Mouse (Mus musculus): ENCODE measurements around the gene Cdc6. TPM values are rescaled to one million over a fixed set of nuclear protein-coding genes. Genes with fewer than 3 reads are reported as not detected.

Cdc6 gene
- total and polyA plus RNA-seq, 3 experiments = 56.9 to 104 (median 69.4) TPM

DNA sequence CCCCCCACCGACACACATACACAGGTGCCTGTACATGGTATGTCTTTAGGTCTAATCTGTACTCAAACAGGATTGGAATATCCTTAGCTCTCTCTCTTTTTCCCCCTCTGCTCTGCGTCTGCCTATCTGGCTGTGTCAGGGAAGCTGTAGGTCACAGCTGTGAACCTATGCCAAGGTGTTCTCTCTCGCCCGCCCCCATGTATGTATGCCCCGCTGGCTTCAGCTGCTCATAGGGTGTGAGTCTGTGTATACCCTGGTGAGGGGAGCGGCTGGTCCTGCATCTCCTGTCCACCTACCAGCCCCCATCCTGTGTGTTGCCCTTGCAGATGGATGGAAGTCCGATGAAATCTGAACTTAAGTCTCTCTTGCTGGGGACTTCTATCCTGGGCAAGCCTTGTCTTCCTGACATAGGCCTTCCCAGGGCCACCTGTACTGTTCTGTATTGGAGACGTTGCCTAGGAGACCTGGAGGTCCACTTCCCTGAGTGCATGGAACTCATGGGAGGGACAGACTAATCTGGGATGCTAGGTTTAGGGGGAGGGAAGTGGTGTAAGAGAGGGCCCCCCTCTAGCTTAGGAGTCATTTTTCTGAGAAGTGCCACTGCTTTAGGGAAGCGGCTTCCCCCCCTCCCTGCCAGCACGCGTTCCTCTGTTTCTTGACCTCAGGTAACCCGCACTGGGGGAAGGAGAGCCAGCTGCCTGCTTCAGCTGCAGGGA lies 41.8 kb downstream of the Cdc6 start:
- no peaks in the 10 kb centered on the region for H3K9me3 ChIP-seq (replicated peaks; ENCODE audit: insufficient read depth, low read length)
- 0 out of 2 replicates have a peak, but pooled peaks have one; percentile 33 for TF ChIP-seq MYC (IDR thresholded peaks at IDR 0.05; ENCODE audit: low read depth, low read length)
- TF ChIP-seq ETS1 (IDR thresholded peaks at IDR 0.05; ENCODE audit: low read depth, low read length) = peak; percentile 54; the same call in 1 of the 2 replicates
- peak; percentile 35; the same call in 1 of the 2 replicates for TF ChIP-seq SIN3A (IDR thresholded peaks at IDR 0.05; ENCODE audit: low read length)
- no peak for TF ChIP-seq JUND (IDR thresholded peaks at IDR 0.05; ENCODE audit: low read depth, low read length)
- TF ChIP-seq ZKSCAN1 (IDR thresholded peaks at IDR 0.05; ENCODE audit: low read depth, low read length) = no peak
- TF ChIP-seq EP300 (IDR thresholded peaks at IDR 0.05; ENCODE audit: low read depth in 1 of 2, low read length in 2 of 2) = peak in 1 of 2 experiments; percentile 75; a peak in 2 of 4 replicates
- TF ChIP-seq TCF12 (IDR thresholded peaks at IDR 0.05; ENCODE audit: low read depth, low read length) = 0 out of 2 replicates have a peak, but pooled peaks have one; percentile 10
- no peak for TF ChIP-seq USF1 (IDR thresholded peaks at IDR 0.05; ENCODE audit: low read depth, low read length)
- peak; percentile 80 for TF ChIP-seq MAZ (IDR thresholded peaks at IDR 0.05; ENCODE audit: low read depth, low read length)
- peak; percentile 50; the same call in 1 of the 2 replicates for TF ChIP-seq BHLHE40 (IDR thresholded peaks at IDR 0.05; ENCODE audit: borderline replicate concordance, low read depth, low read length)
- TF ChIP-seq MAX (IDR thresholded peaks at IDR 0.05; ENCODE audit: low read length) = peak; percentile 39; the same call in 1 of the 2 replicates
- H3K27ac ChIP-seq (ENCODE audit: control insufficient read depth, low read depth, low read length) = no peak overlapping the region
- peak overlapping the region; percentile 6; the same call in 1 of the 2 replicates for H3K9ac ChIP-seq (ENCODE audit: control insufficient read depth, low read depth, low read length, poor library complexity, severe bottlenecking)
- H3K4me3 ChIP-seq (ENCODE audit: control insufficient read depth in 1 of 2, insufficient read depth in 1 of 2, low read depth in 2 of 2, low read length in 2 of 2) = no peak overlapping the region
- H3K4me1 ChIP-seq (ENCODE audit: control insufficient read depth in 1 of 2, insufficient read depth in 2 of 2, low read length in 2 of 2) = peaks cover 23 to 43% of the 10 kb centered on the region in 2 experiments
- H3K27me3 ChIP-seq (ENCODE audit: control insufficient read depth in 1 of 2, insufficient read depth in 2 of 2, low read length in 2 of 2) = no peaks in the 10 kb centered on the region
- peaks cover 0 to 40% of the 10 kb centered on the region in 2 experiments; a peak in 2 of 4 replicates for H3K36me3 ChIP-seq (ENCODE audit: control insufficient read depth in 1 of 2, insufficient read depth in 2 of 2, low read length in 2 of 2)
- DNase-seq (ENCODE audit: low read depth, low spot score) = peak; percentile 54
- 0 out of 2 replicates have a peak, but pooled peaks cover 2% of the 10 kb centered on the region for H3K79me2 ChIP-seq (ENCODE audit: control insufficient read depth, insufficient read depth, low read length, poor library complexity)

DNA sequence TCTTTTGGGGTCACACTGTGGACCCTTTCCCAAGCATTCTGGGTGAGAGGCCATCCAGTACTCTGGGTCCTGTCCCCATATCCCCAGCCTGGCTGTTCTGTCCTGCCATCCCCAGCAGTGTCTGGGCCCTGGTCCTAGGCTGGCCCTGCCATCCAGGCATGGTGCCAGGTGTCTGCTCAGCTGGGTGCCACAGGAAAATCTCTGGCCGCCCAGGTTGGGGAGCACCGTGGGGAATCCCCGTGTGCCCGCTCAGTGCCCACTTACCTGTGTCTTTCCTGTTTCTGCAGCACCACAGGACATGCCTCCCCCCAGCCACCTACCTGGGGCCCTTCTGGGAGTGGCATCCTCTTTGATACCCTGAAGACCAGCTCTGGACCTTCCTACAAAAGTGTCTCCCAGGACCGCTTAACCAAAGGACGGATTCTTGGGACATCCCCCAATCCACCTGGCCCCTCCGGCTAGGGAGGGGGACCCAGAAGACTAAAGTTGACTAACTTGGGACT lies 42.4 kb downstream of the Cdc6 start:
- Histone ChIP-seq H3K4me1 (ENCODE audit: control insufficient read depth in 1 of 2, insufficient read depth in 2 of 2, low read length in 2 of 2) (peaks cover 27 to 49% of the 10 kb centered on the region in 2 experiments), H3K9me3 (replicated peaks; ENCODE audit: insufficient read depth, low read length) (no peaks in the 10 kb centered on the region), H3K9ac (ENCODE audit: control insufficient read depth, low read depth, low read length, poor library complexity, severe bottlenecking) (peak overlapping the region; percentile 6; the same call in 1 of the 2 replicates), H3K27me3 (ENCODE audit: control insufficient read depth in 1 of 2, insufficient read depth in 2 of 2, low read length in 2 of 2) (no peaks in the 10 kb centered on the region), H3K27ac (ENCODE audit: control insufficient read depth, low read depth, low read length) (no peak overlapping the region), H3K36me3 (ENCODE audit: control insufficient read depth in 1 of 2, insufficient read depth in 2 of 2, low read length in 2 of 2) (peaks cover 0 to 46% of the 10 kb centered on the region in 2 experiments; a peak in 2 of 4 replicates), H3K4me3 (ENCODE audit: control insufficient read depth in 1 of 2, insufficient read depth in 1 of 2, low read depth in 2 of 2, low read length in 2 of 2) (no peak overlapping the region), H3K79me2 (ENCODE audit: control insufficient read depth, insufficient read depth, low read length, poor library complexity) (0 out of 2 replicates have a peak, but pooled peaks cover 2% of the 10 kb centered on the region)
- TF ChIP-seq TBP (IDR thresholded peaks at IDR 0.05; ENCODE audit: low read depth, low read length) (no peak), MEF2A (IDR thresholded peaks at IDR 0.05; ENCODE audit: extremely low read depth, insufficient replicate concordance, low read depth, low read length, poor library complexity, severe bottlenecking) (no peak), CHD2 (IDR thresholded peaks at IDR 0.05; ENCODE audit: low read length) (no peak), CHD1 (IDR thresholded peaks at IDR 0.05; ENCODE audit: low read depth, low read length) (no peak), RCOR1 (IDR thresholded peaks at IDR 0.05; ENCODE audit: low read depth, low read length) (no peak), POLR2AphosphoS5 (IDR thresholded peaks at IDR 0.05; ENCODE audit: borderline replicate concordance, low read depth, low read length) (no peak), JUND (IDR thresholded peaks at IDR 0.05; ENCODE audit: low read depth, low read length) (no peak), USF2 (IDR thresholded peaks at IDR 0.05; ENCODE audit: borderline replicate concordance in 1 of 2, insufficient read depth in 1 of 2, low read depth in 1 of 2, low read length in 2 of 2) (no peak)
- no peak for DNase-seq (ENCODE audit: low read depth, low spot score)

All from MEL (cell line).